Mouse (Mus musculus) heart, postnatal 4 days (tissue): ENCODE measurements around the gene Nutf2. TPM values are rescaled to one million over a fixed set of nuclear protein-coding genes. Genes with fewer than 3 reads are reported as not detected.

ENCODE experiments used
- total RNA-seq, 2 experiments: library from RNA; stranded (reverse); gene quantifications; 2 replicates each; pipeline ENCODE4 v1.2.3; 2021

Gene Nutf2
- total RNA-seq, 2 experiments from 2014 or later, result 44.7 to 45.7 TPM

Other genes with a start within 250 kb of the Nutf2 start
- 10 to 100 TPM; 59.1 to 63.2 TPM for gene Ctcf, start 224.0 kb upstream of the Nutf2 start, total RNA-seq
- gene Agrp, start 223.2 kb upstream of the Nutf2 start, total RNA-seq, result not detected
- gene Carmil2, start 174.3 kb upstream of the Nutf2 start, total RNA-seq, result under 1 TPM; 0.41 TPM
- gene Acd, start 159.5 kb upstream of the Nutf2 start, total RNA-seq, result 10 to 100 TPM; 23.0 to 25.6 TPM
- gene Pard6a, start 159.4 kb upstream of the Nutf2 start, total RNA-seq, result 1 to 10 TPM; 5.9 to 6.2 TPM
- not detected for gene 4933405L10Rik, start 152.9 kb upstream of the Nutf2 start, total RNA-seq
- gene Enkd1, start 152.4 kb upstream of the Nutf2 start, total RNA-seq, result 1 to 10 TPM; 5.4 to 6.8 TPM
- gene Gfod2, start 101.9 kb upstream of the Nutf2 start, total RNA-seq, result 1 to 10 TPM; 4.6 to 4.9 TPM
- 10 to 100 TPM; 22.3 to 23.1 TPM for gene Ranbp10, start 33.2 kb upstream of the Nutf2 start, total RNA-seq
- gene Tsnaxip1, start 32.8 kb upstream of the Nutf2 start, total RNA-seq, result not detected
- 10 to 100 TPM; 16.8 to 18.4 TPM for gene Cenpt, start 7.3 kb upstream of the Nutf2 start, total RNA-seq
- 10 to 100 TPM; 26.4 to 29.3 TPM for gene Thap11, start 5.4 kb upstream of the Nutf2 start, total RNA-seq
- gene Edc4, start 20.3 kb downstream of the Nutf2 start, total RNA-seq, result 10 to 100 TPM; 34.0 to 34.8 TPM
- gene Nrn1l, start 33.0 kb downstream of the Nutf2 start, total RNA-seq, result not detected
- gene Pskh1, start 39.9 kb downstream of the Nutf2 start, total RNA-seq, result 10 to 100 TPM; 21.7 to 24.3 TPM
- gene Ctrl, start 73.3 kb downstream of the Nutf2 start, total RNA-seq, result under 1 TPM in 1 of 2 experiments, not detected in 1; 0.32 TPM
- 10 to 100 TPM; 85.4 to 94.0 TPM for gene Psmb10, start 77.9 kb downstream of the Nutf2 start, total RNA-seq
- 1 to 10 TPM; 1.4 to 1.7 TPM for gene Lcat, start 82.8 kb downstream of the Nutf2 start, total RNA-seq
- gene Slc12a4, start 105.5 kb downstream of the Nutf2 start, total RNA-seq, result 10 to 100 TPM; 62.4 to 65.8 TPM
- gene Dpep3, start 118.8 kb downstream of the Nutf2 start, total RNA-seq, result not detected
- 10 to 100 TPM in 1 of 2 experiments, 1 to 10 TPM in 1; 9.8 to 10.2 TPM for gene Dus2, start 130.8 kb downstream of the Nutf2 start, total RNA-seq
- gene Dpep2nb, start 145.4 kb downstream of the Nutf2 start, total RNA-seq, result not detected
- 1 to 10 TPM; 8.9 to 9.5 TPM for gene Ddx28, start 151.3 kb downstream of the Nutf2 start, total RNA-seq
- 10 to 100 TPM; 24.2 to 26.4 TPM for gene Nfatc3, start 198.3 kb downstream of the Nutf2 start, total RNA-seq